Mouse (Mus musculus) neural tube, embryonic 13.5 days (tissue): ENCODE results near the gene Rabgap1. TPM values are rescaled to one million over a fixed set of nuclear protein-coding genes. Genes with fewer than 3 reads are reported as not detected.
A peak's percentile ranks its signal among the peaks of the same experiment; 100 is the strongest.

Experiments
- ATAC-seq: fragments of 200-750 bp; cut with Nextera tagmentation; 2 replicates; pipeline ENCODE4 v1.8.0; 2017; ENCODE audit warnings: low read depth, mild to moderate bottlenecking, moderate TSS enrichment, moderate library complexity
- H3K27ac ChIP-seq: fragments of 300-500 bp; sonication (generic); replicated peaks from 2 replicates; pipeline ENCODE4 v1.5.1; 2015; ENCODE audit warnings: moderate library complexity, mild to moderate bottlenecking, inconsistent platforms
- H3K27me3 ChIP-seq: fragments of 300-500 bp; sonication (generic); 2 replicates; pipeline ENCODE4 v1.6.1; 2015; ENCODE audit warnings: mild to moderate bottlenecking, inconsistent platforms
- H3K36me3 ChIP-seq: fragments of 300-500 bp; sonication (generic); 2 replicates; pipeline ENCODE4 v1.6.1; 2015; ENCODE audit warnings: mild to moderate bottlenecking, inconsistent platforms
- H3K4me1 ChIP-seq: fragments of 300-500 bp; sonication (generic); replicated peaks from 2 replicates; pipeline ENCODE4 v1.6.1; 2015; ENCODE audit warnings: inconsistent platforms
- H3K4me2 ChIP-seq: fragments of 300-500 bp; sonication (generic); 2 replicates; pipeline ENCODE4 v1.6.1; 2015; ENCODE audit warnings: inconsistent platforms, mild to moderate bottlenecking, moderate library complexity
- H3K4me3 ChIP-seq: fragments of 300-500 bp; sonication (generic); 2 replicates; pipeline ENCODE4 v1.5.1; 2015; ENCODE audit warnings: mild to moderate bottlenecking, inconsistent platforms
- H3K9ac ChIP-seq: fragments of 300-500 bp; sonication (generic); 2 replicates; pipeline ENCODE4 v1.6.1; 2015; ENCODE audit warnings: moderate library complexity, mild to moderate bottlenecking, inconsistent platforms
- H3K9me3 ChIP-seq: fragments of 300-500 bp; sonication (generic); 2 replicates; pipeline ENCODE4 v1.6.1; 2016; ENCODE audit warnings: inconsistent platforms
- WGBS: fragments of 180-500 bp; shearing (Covaris S2); methylation state at CpG from one replicate; pipeline ENCODE4 v1.1.7; 2015; 5-methylcytosine and 5-hydroxymethylcytosine counted together
- polyA plus RNA-seq: library from polyadenylated mRNA; unstranded; fragments of >200 nt; fragmentation: Nextera tagmentation; extraction: Ambion mirVana; gene quantifications from 2 replicates; pipeline ENCODE4 v1.2.1, GENCODE M21; 2015

The Rabgap1 gene
- 52.9 and 53.8 TPM in 2 replicates for polyA plus RNA-seq

GRCm38 (mm10) chr2:37442611-37443591 is at the start of gene Rabgap1, which contains the start of the genes Zbtb26 and Zbtb6:
TSS of gene Rabgap1 (plus strand) at chr2:37443279.
TSS of gene Zbtb26 (minus strand) at chr2:37443135.
TSS of gene Zbtb6 (minus strand) at chr2:37443171.
- peak; percentile 98 for ATAC-seq
- H3K9me3 ChIP-seq: no peaks in the 10 kb centered on the region
- H3K27ac ChIP-seq: peak within 1 kb of the TSS; percentile 90
- H3K4me3 ChIP-seq: peak within 1 kb of the TSS; percentile 88
- H3K4me2 ChIP-seq: peak within 1 kb of the TSS; percentile 84
- no peaks in the 10 kb centered on the region for H3K27me3 ChIP-seq
- WGBS: under 1% methylated on average over 47 of the region's 51 CpGs
- H3K36me3 ChIP-seq: no peaks in the 10 kb centered on the region
- H3K4me1 ChIP-seq: peaks cover 38% of the 10 kb centered on the region
- H3K9ac ChIP-seq: peak within 1 kb of the TSS; percentile 92

- Histone ChIP-seq H3K9me3 (no peaks in the 10 kb centered on the region), H3K27ac (no peak overlapping the region), H3K4me3 (no peak overlapping the region), H3K4me2 (no peak overlapping the region), H3K36me3 (peaks cover 56% of the 10 kb centered on the region), H3K4me1 (no peaks in the 10 kb centered on the region), H3K9ac (no peak overlapping the region), H3K27me3 (no peaks in the 10 kb centered on the region)
- 58% methylated on average over 1 of the region's 1 CpGs for WGBS
- no peak for ATAC-seq
These were observed 47.5 kb upstream of the Rabgap1 start for GRCm38 (mm10) chr2:37395539-37395938.

GRCm38 (mm10) chr2:37421903-37422302 is 21.2 kb upstream of the Rabgap1 start:
- peak overlapping the region; percentile 98 for H3K27ac ChIP-seq
- peaks cover 19% of the 10 kb centered on the region for H3K4me1 ChIP-seq
- peak overlapping the region; percentile 99 for H3K9ac ChIP-seq
- H3K4me2 ChIP-seq: peak overlapping the region; percentile 79
- H3K36me3 ChIP-seq: 0 out of 2 replicates have a peak, but pooled peaks cover 3% of the 10 kb centered on the region
- H3K4me3 ChIP-seq: peak overlapping the region; percentile 97
- no peaks in the 10 kb centered on the region for H3K27me3 ChIP-seq
- 10% methylated on average over 3 of the region's 3 CpGs for WGBS
- no peaks in the 10 kb centered on the region for H3K9me3 ChIP-seq
- no peak for ATAC-seq

- peak; percentile 99 for ATAC-seq
- Histone ChIP-seq H3K36me3 (peaks cover 7% of the 10 kb centered on the region), H3K27ac (peak within 1 kb of the TSS; percentile 98), H3K9ac (peak within 1 kb of the TSS; percentile 99), H3K9me3 (no peaks in the 10 kb centered on the region), H3K4me1 (peaks cover 19% of the 10 kb centered on the region), H3K4me3 (peak within 1 kb of the TSS; percentile 97), H3K4me2 (peak within 1 kb of the TSS; percentile 79), H3K27me3 (no peaks in the 10 kb centered on the region)
- under 1% methylated on average over 73 of the region's 75 CpGs for WGBS
These were observed 20.5 kb upstream of the Rabgap1 start, which contains the start of gene Rc3h2 for GRCm38 (mm10) chr2:37422306-37423304. TSS of gene Rc3h2 (minus strand) at chr2:37422903.

GRCm38 (mm10) chr2:37423671-37424070 is 19.4 kb upstream of the Rabgap1 start:
- Histone ChIP-seq H3K27ac (no peak overlapping the region), H3K4me1 (peaks cover 21% of the 10 kb centered on the region), H3K9me3 (no peaks in the 10 kb centered on the region), H3K4me2 (no peak overlapping the region), H3K9ac (no peak overlapping the region), H3K36me3 (peaks cover 14% of the 10 kb centered on the region), H3K4me3 (no peak overlapping the region), H3K27me3 (no peaks in the 10 kb centered on the region)
- no peak for ATAC-seq
- 51% methylated on average over 3 of the region's 3 CpGs for WGBS

- Histone ChIP-seq H3K9ac (peak overlapping the region; percentile 88), H3K9me3 (no peaks in the 10 kb centered on the region), H3K27me3 (no peaks in the 10 kb centered on the region), H3K4me3 (peak overlapping the region; percentile 90), H3K27ac (peak overlapping the region; percentile 99), H3K36me3 (peaks cover 22% of the 10 kb centered on the region), H3K4me2 (peak overlapping the region; percentile 92), H3K4me1 (peaks cover 22% of the 10 kb centered on the region)
- under 1% methylated on average over 38 of the region's 38 CpGs for WGBS
- ATAC-seq: peak; percentile 96
These were observed 12.2 kb upstream of the Rabgap1 start for GRCm38 (mm10) chr2:37430593-37431464.

GRCm38 (mm10) chr2:37431609-37432008 is 11.5 kb upstream of the Rabgap1 start:
- Histone ChIP-seq H3K36me3 (peaks cover 29% of the 10 kb centered on the region), H3K27ac (peak overlapping the region; percentile 99), H3K9ac (peak overlapping the region; percentile 88), H3K4me3 (peak overlapping the region; percentile 90), H3K4me2 (peak overlapping the region; percentile 92), H3K27me3 (no peaks in the 10 kb centered on the region), H3K9me3 (no peaks in the 10 kb centered on the region), H3K4me1 (peaks cover 22% of the 10 kb centered on the region)
- ATAC-seq: peak; percentile 41; the same call in 1 of the 2 replicates
- 16% methylated on average over 7 of the region's 7 CpGs for WGBS

- WGBS: 9% methylated on average over 39 of the region's 44 CpGs
These were observed 8.7 kb downstream of the Rabgap1 start for GRCm38 (mm10) chr2:37451667-37452375.

GRCm38 (mm10) chr2:37452376-37452760 is 9.3 kb downstream of the Rabgap1 start:
- peak overlapping the region; percentile 94 for H3K4me3 ChIP-seq
- WGBS: 1% methylated on average over 17 of the region's 24 CpGs
- H3K9me3 ChIP-seq: no peaks in the 10 kb centered on the region
- peak overlapping the region; percentile 97 for H3K9ac ChIP-seq
- no peaks in the 10 kb centered on the region for H3K27me3 ChIP-seq
- peaks cover 21% of the 10 kb centered on the region for H3K4me1 ChIP-seq
- H3K27ac ChIP-seq: peak overlapping the region; percentile 92
- H3K36me3 ChIP-seq: no peaks in the 10 kb centered on the region
- peak overlapping the region; percentile 87 for H3K4me2 ChIP-seq
- peak; percentile 89 for ATAC-seq

More at GRCm38 (mm10) chr2:37451667-37452375, 8.7 kb downstream of the Rabgap1 start:
- peak overlapping the region; percentile 92 for H3K27ac ChIP-seq
- H3K4me2 ChIP-seq: peak overlapping the region; percentile 87
- H3K4me3 ChIP-seq: peak overlapping the region; percentile 94
- H3K9ac ChIP-seq: peak overlapping the region; percentile 97
- peaks cover 21% of the 10 kb centered on the region for H3K4me1 ChIP-seq
- no peaks in the 10 kb centered on the region for H3K36me3 ChIP-seq
- no peaks in the 10 kb centered on the region for H3K27me3 ChIP-seq
- peak; percentile 99 for ATAC-seq
- H3K9me3 ChIP-seq: no peaks in the 10 kb centered on the region

- H3K27me3 ChIP-seq: no peaks in the 10 kb centered on the region
- no peak overlapping the region for H3K4me2 ChIP-seq
- no peak overlapping the region for H3K4me3 ChIP-seq
- H3K4me1 ChIP-seq: no peaks in the 10 kb centered on the region
- no peaks in the 10 kb centered on the region for H3K36me3 ChIP-seq
- no peaks in the 10 kb centered on the region for H3K9me3 ChIP-seq
- H3K9ac ChIP-seq: no peak overlapping the region
- H3K27ac ChIP-seq: no peak overlapping the region
- ATAC-seq: no peak
- 95% methylated on average over 4 of the region's 4 CpGs for WGBS
These were observed 17.6 kb downstream of the Rabgap1 start for GRCm38 (mm10) chr2:37460707-37461106.
